Mouse (Mus musculus) heart, embryonic 16.5 days (tissue): Measurements from ENCODE around the gene Gadl1. TPM values are rescaled to one million over a fixed set of nuclear protein-coding genes. Genes with fewer than 3 reads are reported as not detected.
"Not testable (repeated sequence)": the region's sequence is repeated elsewhere in the genome, so short reads cannot be mapped to it uniquely, and the experiment has no call there.

ENCODE experiments used
- ATAC-seq: fragments of 200-750 bp; cut with Nextera tagmentation; replicated peaks from 2 replicates; pipeline ENCODE4 v1.8.0; 2017; ENCODE audit warnings: moderate number of reproducible peaks; ENCODE audit not compliant: insufficient read depth, low FRiP score; ENCODE audit errors: extremely low read depth
- H3K27ac ChIP-seq: fragments of 300-500 bp; sonication (generic); 2 replicates; pipeline ENCODE4 v1.5.1; 2014; ENCODE audit warnings: mild to moderate bottlenecking, low read length, control low read depth, moderate library complexity
- H3K27me3 ChIP-seq: fragments of 300-500 bp; sonication (generic); 2 replicates; pipeline ENCODE4 v1.6.1; 2014; ENCODE audit warnings: low read length, mixed read lengths; ENCODE audit not compliant: control insufficient read depth, insufficient read depth
- H3K36me3 ChIP-seq: fragments of 300-500 bp; sonication (generic); 2 replicates; pipeline ENCODE4 v1.6.1; 2014; ENCODE audit not compliant: control insufficient read depth, insufficient read depth
- H3K4me1 ChIP-seq: fragments of 300-500 bp; sonication (generic); 2 replicates; pipeline ENCODE4 v1.6.1; 2014; ENCODE audit warnings: low read length, mixed read lengths; ENCODE audit not compliant: control insufficient read depth, insufficient read depth
- H3K4me2 ChIP-seq: fragments of 300-500 bp; sonication (generic); 2 replicates; pipeline ENCODE4 v1.6.1; 2014; ENCODE audit warnings: low read depth, mild to moderate bottlenecking, control low read depth, low read length
- H3K4me3 ChIP-seq: fragments of 300-500 bp; sonication (generic); 2 replicates; pipeline ENCODE4 v1.5.1; 2014; ENCODE audit warnings: mild to moderate bottlenecking, control low read depth, low read length
- H3K9ac ChIP-seq: fragments of 300-500 bp; sonication (generic); 2 replicates; pipeline ENCODE4 v1.6.1; 2014; ENCODE audit warnings: low read length, control low read depth
- H3K9me3 ChIP-seq: fragments of 300-500 bp; sonication (generic); replicated peaks from 2 replicates; pipeline ENCODE4 v1.6.1; 2016; ENCODE audit warnings: low read length; ENCODE audit not compliant: control insufficient read depth
- WGBS: fragments of 180-500 bp; shearing (Covaris S2); extraction: QIAGEN DNeasy Blood & Tissue Kit; methylation state at CpG from one replicate; pipeline ENCODE4 v1.1.7; 2014; 5-methylcytosine and 5-hydroxymethylcytosine counted together
- polyA plus RNA-seq: library from polyadenylated mRNA; unstranded; fragments of >200 nt; fragmentation: Nextera tagmentation; extraction: Ambion mirVana; gene quantifications from 2 replicates; pipeline ENCODE4 v1.2.1, GENCODE M21; 2015

Gadl1 gene
- polyA plus RNA-seq, 1 experiment from 2014 or later: 1.2 TPM

- no peak overlapping the region for H3K4me2 ChIP-seq
- no peak overlapping the region for H3K4me3 ChIP-seq
- H3K27me3 ChIP-seq: no peaks in the 10 kb centered on the region; the same call in 1 of the 2 replicates
- H3K9me3 ChIP-seq: peaks cover 4% of the 10 kb centered on the region; the same call in 1 of the 2 replicates
- no peak overlapping the region for H3K27ac ChIP-seq
- WGBS: 84% methylated on average over 7 of the region's 7 CpGs
- ATAC-seq: no peak
- H3K36me3 ChIP-seq: no peaks in the 10 kb centered on the region
- no peak overlapping the region for H3K9ac ChIP-seq
- H3K4me1 ChIP-seq: no peaks in the 10 kb centered on the region
Measured at GRCm38 (mm10) chr9:116018586-116018985, 109.3 kb downstream of the Gadl1 start.

GRCm38 (mm10) chr9:116025371-116025770 is 116.1 kb downstream of the Gadl1 start:
- Histone ChIP-seq H3K4me1 (0 out of 2 replicates have a peak, but pooled peaks cover 3% of the 10 kb centered on the region), H3K9me3 (peaks cover 4% of the 10 kb centered on the region; the same call in 1 of the 2 replicates), H3K9ac (no peak overlapping the region), H3K27ac (no peak overlapping the region), H3K36me3 (no peaks in the 10 kb centered on the region), H3K4me2 (no peak overlapping the region), H3K27me3 (no peaks in the 10 kb centered on the region), H3K4me3 (no peak overlapping the region)
- WGBS: 75% methylated on average over 6 of the region's 6 CpGs
- ATAC-seq: no peak

GRCm38 (mm10) chr9:116029076-116029475 is 119.8 kb downstream of the Gadl1 start:
- Histone ChIP-seq H3K4me2 (no peak overlapping the region), H3K27me3 (no peaks in the 10 kb centered on the region), H3K9ac (no peak overlapping the region), H3K4me1 (peaks cover 11% of the 10 kb centered on the region), H3K4me3 (no peak overlapping the region), H3K36me3 (no peaks in the 10 kb centered on the region), H3K9me3 (no peaks in the 10 kb centered on the region), H3K27ac (no peak overlapping the region)
- ATAC-seq: no peak
- WGBS: 80% methylated on average over 2 of the region's 2 CpGs

- Histone ChIP-seq H3K4me1 (peaks cover 11% of the 10 kb centered on the region), H3K9ac (no peak overlapping the region), H3K27me3 (no peaks in the 10 kb centered on the region), H3K4me2 (no peak overlapping the region), H3K27ac (no peak overlapping the region), H3K36me3 (no peaks in the 10 kb centered on the region), H3K4me3 (no peak overlapping the region), H3K9me3 (no peaks in the 10 kb centered on the region)
- WGBS: 29% methylated on average over 5 of the region's 5 CpGs
- ATAC-seq: no peak
Measured at GRCm38 (mm10) chr9:116032711-116033110, 123.5 kb downstream of the Gadl1 start.

- WGBS: 75% methylated on average over 6 of the region's 6 CpGs
- Histone ChIP-seq H3K9ac (no peak overlapping the region), H3K4me1 (no peaks in the 10 kb centered on the region), H3K27ac (no peak overlapping the region), H3K36me3 (no peaks in the 10 kb centered on the region), H3K4me3 (no peak overlapping the region), H3K27me3 (no peaks in the 10 kb centered on the region), H3K4me2 (no peak overlapping the region), H3K9me3 (no peaks in the 10 kb centered on the region)
- no peak for ATAC-seq
Measured at GRCm38 (mm10) chr9:116038275-116038674, 129.0 kb downstream of the Gadl1 start.

GRCm38 (mm10) chr9:116039981-116040380 is 130.7 kb downstream of the Gadl1 start:
- WGBS: 83% methylated on average over 4 of the region's 4 CpGs
- no peaks in the 10 kb centered on the region for H3K27me3 ChIP-seq
- H3K4me3 ChIP-seq: no peak overlapping the region

GRCm38 (mm10) chr9:116040852-116041251 is 131.6 kb downstream of the Gadl1 start:
- WGBS: 90% methylated on average over 14 of the region's 14 CpGs
- H3K27ac ChIP-seq, H3K4me2 ChIP-seq: not testable (repeated sequence)

More at GRCm38 (mm10) chr9:116039981-116040380, 130.7 kb downstream of the Gadl1 start:
- Histone ChIP-seq H3K36me3 (no peaks in the 10 kb centered on the region), H3K9ac (no peak overlapping the region), H3K4me1 (no peaks in the 10 kb centered on the region), H3K4me2 (no peak overlapping the region), H3K9me3 (no peaks in the 10 kb centered on the region), H3K27ac (no peak overlapping the region)
- no peak for ATAC-seq

GRCm38 (mm10) chr9:116041369-116041768 is 132.1 kb downstream of the Gadl1 start:
- no peak overlapping the region for H3K4me2 ChIP-seq
- 72% methylated on average over 4 of the region's 4 CpGs for WGBS
- no peaks in the 10 kb centered on the region for H3K27me3 ChIP-seq
- no peaks in the 10 kb centered on the region for H3K36me3 ChIP-seq
- H3K4me3 ChIP-seq: no peak overlapping the region
- no peaks in the 10 kb centered on the region for H3K9me3 ChIP-seq
- H3K4me1 ChIP-seq: no peaks in the 10 kb centered on the region
- H3K27ac ChIP-seq: no peak overlapping the region
- H3K9ac ChIP-seq: no peak overlapping the region
- no peak for ATAC-seq

More at GRCm38 (mm10) chr9:116040852-116041251, 131.6 kb downstream of the Gadl1 start:
- ATAC-seq, H3K9ac ChIP-seq, H3K9me3 ChIP-seq, H3K36me3 ChIP-seq, H3K4me3 ChIP-seq, H3K27me3 ChIP-seq, H3K4me1 ChIP-seq: not testable (repeated sequence)

GRCm38 (mm10) chr9:116041787-116042186 is 132.5 kb downstream of the Gadl1 start:
- Histone ChIP-seq H3K27ac (no peak overlapping the region), H3K36me3 (no peaks in the 10 kb centered on the region), H3K4me1 (no peaks in the 10 kb centered on the region), H3K4me2 (no peak overlapping the region), H3K4me3 (no peak overlapping the region), H3K9ac (no peak overlapping the region), H3K9me3 (no peaks in the 10 kb centered on the region), H3K27me3 (no peaks in the 10 kb centered on the region)
- 12% methylated on average over 3 of the region's 3 CpGs for WGBS
- no peak for ATAC-seq
